Mouse (Mus musculus) WW6 (cell line): ENCODE results near the gene Gm3317.
"Not testable (repeated sequence)": the region's sequence is repeated elsewhere in the genome, so short reads cannot be mapped to it uniquely, and the experiment has no call there.

ENCODE experiments used
- DNase-seq: peaks from one replicate; pipeline ENCODE4 v3.0.0-alpha.2; 2013; ENCODE audit warnings: low read depth, low spot score

The Gm3317 gene

DNA sequence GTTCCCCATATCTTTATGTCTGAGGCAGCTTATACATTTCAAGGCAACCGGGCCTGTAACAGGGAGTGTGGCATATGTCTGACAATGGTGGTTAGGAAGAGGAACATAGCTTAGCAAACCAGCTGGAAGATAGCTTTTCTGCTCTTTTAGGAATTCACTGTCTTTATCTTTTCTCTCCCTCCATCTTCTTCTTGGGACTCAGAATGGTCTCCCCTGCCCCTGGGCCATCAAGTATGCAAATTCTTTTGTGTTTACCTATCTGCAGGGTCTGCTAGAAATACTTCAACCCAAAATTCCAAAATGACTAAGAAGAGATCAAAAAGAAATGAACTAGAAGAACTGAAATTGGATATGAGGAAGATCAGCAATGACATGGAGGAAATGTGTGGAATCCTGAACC, at the start of gene Gm3317:
Gene Gm3317, plus strand, starts transcription at position 301 of the 400 bp plus-strand sequence.
- not testable (repeated sequence) for DNase-seq

- not testable (repeated sequence) for DNase-seq
Measured at GRCm38 (mm10) chr14:5131219-5131618, 33.1 kb upstream of the Gm3317 start, which contains the start of gene Gm8279. Gm8279 (plus strand) TSS chr14:5131519.

GRCm38 (mm10) chr14:5185493-5185892, 21.2 kb downstream of the Gm3317 start, which contains the start of gene Gm8271:
Gm8271 (plus strand) TSS chr14:5185793.
- DNase-seq: not testable (repeated sequence)
